Mouse (Mus musculus) brain, embryonic 14.5 days (tissue): Measurements from ENCODE around the gene Rprd1b.

ENCODE experiments used
- CTCF ChIP-seq: fragments of 200-500 bp; IDR thresholded peaks from 2 replicates; pipeline ENCODE4 v1.5.1; 2012; ENCODE audit warnings: inconsistent platforms, mild to moderate bottlenecking, moderate library complexity, borderline replicate concordance; ENCODE audit not compliant: insufficient read depth, insufficient read length; ENCODE audit errors: extremely low read depth
- POLR2A ChIP-seq: fragments of 200-500 bp; IDR thresholded peaks from 2 replicates; pipeline ENCODE4 v1.6.1; 2012; ENCODE audit warnings: mild to moderate bottlenecking, inconsistent platforms, borderline replicate concordance; ENCODE audit not compliant: poor library complexity, insufficient read depth, insufficient read length, severe bottlenecking; ENCODE audit errors: extremely low read depth

GRCm38 (mm10) chr2:158090096-158090495 is 61.8 kb downstream of the Rprd1b start:
- TF ChIP-seq POLR2A (no peak), CTCF (no peak)
